Comparison of ENCODE assay signal across 8 mouse cellular contexts in genomic region chr11:75459751-75460102, GRCm38 (mm10). TPM values are rescaled to one million over a fixed set of nuclear protein-coding genes. Genes with fewer than 3 reads are reported as not detected.
A peak's percentile ranks its signal among the peaks of the same experiment; 100 is the strongest.
DNase-seq lines count a peak whose midpoint lies in the region; ATAC-seq and TF ChIP-seq lines count a peak whose summit lies in the region.

No protein-coding gene starts in this region.

- no peaks in the 10 kb centered on the region for H3K9me3 ChIP-seq in heart, embryonic 15.5 days (replicated peaks)
- no peaks in the 10 kb centered on the region for H3K9me3 ChIP-seq in G1E (replicated peaks)
- H3K9me3 ChIP-seq in hindbrain, embryonic 12.5 days (replicated peaks): no peaks in the 10 kb centered on the region
- H3K9me3 ChIP-seq in midbrain, embryonic 10.5 days (replicated peaks): no peaks in the 10 kb centered on the region

- peaks cover 3% of the 10 kb centered on the region for H3K36me3 ChIP-seq in heart, embryonic 15.5 days
- H3K36me3 ChIP-seq in G1E (replicated peaks): peaks cover 10% of the 10 kb centered on the region
- peaks cover 3% of the 10 kb centered on the region; the same call in 1 of the 2 replicates for H3K36me3 ChIP-seq in hindbrain, embryonic 12.5 days
- H3K36me3 ChIP-seq in midbrain, embryonic 10.5 days: peaks cover 2% of the 10 kb centered on the region; the same call in 1 of the 2 replicates

- 17% methylated on average over 5 of the region's 5 CpGs for WGBS in heart, embryonic 15.5 days
- WGBS in hindbrain, embryonic 12.5 days: 28% methylated on average over 5 of the region's 5 CpGs
- WGBS in midbrain, embryonic 10.5 days: 33% methylated on average over 5 of the region's 5 CpGs

- DNase-seq in heart, postnatal 14 days: no peak
- DNase-seq in G1E (ENCODE audit: low spot score): no peak
- DNase-seq in midbrain, embryonic 10.5 days (ENCODE audit: low spot score): no peak
- DNase-seq in left cerebral cortex, postnatal 36 days (ENCODE audit: low spot score in 2 of 2): no peak
- no peak for DNase-seq in right cerebral cortex, postnatal 25 days
- no peak for DNase-seq in spleen, postnatal 14 days (ENCODE audit: low spot score in 2 of 2)

- H3K4me3 ChIP-seq in heart, embryonic 15.5 days: peak overlapping the region; percentile 80
- peak overlapping the region; percentile 80; the same call in 1 of the 2 replicates for H3K4me3 ChIP-seq in G1E (ENCODE audit: low read depth, low read length)
- no peak overlapping the region for H3K4me3 ChIP-seq in hindbrain, embryonic 12.5 days
- peak overlapping the region; percentile 76 for H3K4me3 ChIP-seq in midbrain, embryonic 10.5 days

- peak overlapping the region; percentile 82 for H3K4me2 ChIP-seq in heart, embryonic 15.5 days
- H3K4me2 ChIP-seq in hindbrain, embryonic 12.5 days (replicated peaks): peak overlapping the region; percentile 98

- intact Hi-C loops in heart, postnatal 14 days (cut with DNase I): no loop called here
- intact Hi-C loops in left cerebral cortex, postnatal 36 days (cut with DNase I): loop anchor here (5.0 kb wide), 2 partner anchors 112 to 267 kb away; partner anchors contain the start of genes Dph1, Rpa1, Rtn4rl1 and Smyd4

- no peak for ATAC-seq in heart, embryonic 15.5 days (replicated peaks; ENCODE audit: insufficient number of reproducible peaks, insufficient read depth, low FRiP score, low read depth)
- ATAC-seq in G1E (ENCODE audit: extremely low read depth, insufficient number of reproducible peaks, low FRiP score, poor library complexity, severe bottlenecking): no peak
- no peak for ATAC-seq in hindbrain, embryonic 12.5 days (ENCODE audit: low FRiP score)

- H3K27ac ChIP-seq in heart, embryonic 15.5 days: peak overlapping the region; percentile 96
- H3K27ac ChIP-seq in hindbrain, embryonic 12.5 days: peak overlapping the region; percentile 81
- H3K27ac ChIP-seq in midbrain, embryonic 10.5 days (replicated peaks): peak overlapping the region; percentile 90

- TF ChIP-seq CTCF in G1E (IDR thresholded peaks at IDR 0.05; ENCODE audit: low read depth, low read length): no peak

- no peaks in the 10 kb centered on the region for H3K27me3 ChIP-seq in heart, embryonic 15.5 days
- H3K27me3 ChIP-seq in G1E (ENCODE audit: insufficient read depth, low read length): no peaks in the 10 kb centered on the region
- H3K27me3 ChIP-seq in hindbrain, embryonic 12.5 days: no peaks in the 10 kb centered on the region
- H3K27me3 ChIP-seq in midbrain, embryonic 10.5 days (ENCODE audit: low read depth, poor library complexity, severe bottlenecking): peaks cover 10% of the 10 kb centered on the region; the same call in 1 of the 2 replicates

- peaks cover 42% of the 10 kb centered on the region for H3K4me1 ChIP-seq in heart, embryonic 15.5 days (replicated peaks)
- peaks cover 85% of the 10 kb centered on the region for H3K4me1 ChIP-seq in G1E (ENCODE audit: insufficient read depth, low read depth, low read length)
- H3K4me1 ChIP-seq in hindbrain, embryonic 12.5 days: peaks cover 37% of the 10 kb centered on the region
- H3K4me1 ChIP-seq in midbrain, embryonic 10.5 days: peaks cover 50% of the 10 kb centered on the region

- H3K9ac ChIP-seq in heart, embryonic 15.5 days: no peak overlapping the region
- H3K9ac ChIP-seq in hindbrain, embryonic 12.5 days: no peak overlapping the region

RNA-seq across cellular contexts. Expression of gene Tlcd2, which starts 1.8 kb away (rescaled TPM):
- polyA plus RNA-seq in heart, embryonic 15.5 days (2015; fragmentation: Nextera tagmentation; extraction: Ambion mirVana): 7.9 and 13.4 TPM in 2 replicates
- total RNA-seq in heart, postnatal 14 days (2021): 10 to 100 TPM; 11.8 to 11.9 TPM
- total RNA-seq in G1E (2014; fragmentation: Nextera tagmentation) (1.7 TPM in 1 of 2 replicates, not detected in the other), G1E (2017) (0.58 and 1.8 TPM in 2 replicates)
- not detected in 2 replicates for polyA plus RNA-seq in G1E (2012)
- polyA plus RNA-seq in hindbrain, embryonic 12.5 days (2016; fragmentation: Nextera tagmentation; extraction: Ambion mirVana): 11.6 and 13.0 TPM in 2 replicates
- polyA plus RNA-seq in midbrain, embryonic 10.5 days (2016; fragmentation: Nextera tagmentation; extraction: Ambion mirVana): 10.2 and 10.6 TPM in 2 replicates
- under 1 TPM in 1 of 2 experiments, not detected in 1; 0.47 TPM for total RNA-seq in left cerebral cortex, postnatal 36 days (2021)

RNA-seq across cellular contexts. Expression of gene Wdr81, which starts 5.2 kb away (rescaled TPM):
- 3.1 and 4.5 TPM in 2 replicates for polyA plus RNA-seq in heart, embryonic 15.5 days (2015; fragmentation: Nextera tagmentation; extraction: Ambion mirVana)
- 10 to 100 TPM in 1 of 2 experiments, 1 to 10 TPM in 1; 9.2 to 10.3 TPM for total RNA-seq in heart, postnatal 14 days (2021)
- total RNA-seq in G1E (2014; fragmentation: Nextera tagmentation) (6.3 and 12.3 TPM in 2 replicates), G1E (2017) (15.0 and 17.4 TPM in 2 replicates)
- polyA plus RNA-seq in G1E (2012): 18.7 and 20.5 TPM in 2 replicates
- polyA plus RNA-seq in hindbrain, embryonic 12.5 days (2016; fragmentation: Nextera tagmentation; extraction: Ambion mirVana): 9.3 and 9.6 TPM in 2 replicates
- 5.7 and 7.5 TPM in 2 replicates for polyA plus RNA-seq in midbrain, embryonic 10.5 days (2016; fragmentation: Nextera tagmentation; extraction: Ambion mirVana)
- 10 to 100 TPM; 20.1 to 20.4 TPM for total RNA-seq in left cerebral cortex, postnatal 36 days (2021)

RNA-seq across cellular contexts. Expression of gene Serpinf2, which starts 20.3 kb away (rescaled TPM):
- polyA plus RNA-seq in heart, embryonic 15.5 days (2015; fragmentation: Nextera tagmentation; extraction: Ambion mirVana): 0.35 and 4.3 TPM in 2 replicates
- not detected for total RNA-seq in heart, postnatal 14 days (2021)
- total RNA-seq in G1E (2014; fragmentation: Nextera tagmentation): not detected in 2 replicates
- 0.33 and 0.41 TPM in 2 replicates for total RNA-seq in G1E (2017)
- 0.03 TPM in 1 of 2 replicates, not detected in the other for polyA plus RNA-seq in G1E (2012)
- polyA plus RNA-seq in hindbrain, embryonic 12.5 days (2016; fragmentation: Nextera tagmentation; extraction: Ambion mirVana): not detected in 2 replicates
- not detected in 2 replicates for polyA plus RNA-seq in midbrain, embryonic 10.5 days (2016; fragmentation: Nextera tagmentation; extraction: Ambion mirVana)
- total RNA-seq in left cerebral cortex, postnatal 36 days (2021): under 1 TPM in 1 of 2 experiments, not detected in 1; 0.22 TPM

RNA-seq across cellular contexts. Expression of gene Prpf8, which starts 26.9 kb away (rescaled TPM):
- 24.8 and 37.1 TPM in 2 replicates for polyA plus RNA-seq in heart, embryonic 15.5 days (2015; fragmentation: Nextera tagmentation; extraction: Ambion mirVana)
- total RNA-seq in heart, postnatal 14 days (2021): 10 to 100 TPM; 84.8 to 93.3 TPM
- 537 and 539 TPM in 2 replicates for total RNA-seq in G1E (2014; fragmentation: Nextera tagmentation)
- 147 and 150 TPM in 2 replicates for total RNA-seq in G1E (2017)
- 55.3 and 90.1 TPM in 2 replicates for polyA plus RNA-seq in G1E (2012)
- polyA plus RNA-seq in hindbrain, embryonic 12.5 days (2016; fragmentation: Nextera tagmentation; extraction: Ambion mirVana): 68.9 and 74.2 TPM in 2 replicates
- polyA plus RNA-seq in midbrain, embryonic 10.5 days (2016; fragmentation: Nextera tagmentation; extraction: Ambion mirVana): 67.3 and 72.2 TPM in 2 replicates
- total RNA-seq in left cerebral cortex, postnatal 36 days (2021): 100 to 1,000 TPM; 127 to 138 TPM

RNA-seq across cellular contexts. Expression of gene Serpinf1, which starts 37.2 kb away (rescaled TPM):
- polyA plus RNA-seq in heart, embryonic 15.5 days (2015; fragmentation: Nextera tagmentation; extraction: Ambion mirVana): 34.7 and 54.2 TPM in 2 replicates
- total RNA-seq in heart, postnatal 14 days (2021): 10 to 100 TPM; 24.8 to 31.9 TPM
- total RNA-seq in G1E (2014; fragmentation: Nextera tagmentation) (not detected in 2 replicates), G1E (2017) (0.38 TPM in 1 of 2 replicates, not detected in the other)
- not detected in 2 replicates for polyA plus RNA-seq in G1E (2012)
- 111 and 121 TPM in 2 replicates for polyA plus RNA-seq in hindbrain, embryonic 12.5 days (2016; fragmentation: Nextera tagmentation; extraction: Ambion mirVana)
- 69.6 and 70.2 TPM in 2 replicates for polyA plus RNA-seq in midbrain, embryonic 10.5 days (2016; fragmentation: Nextera tagmentation; extraction: Ambion mirVana)
- 10 to 100 TPM; 13.9 to 18.7 TPM for total RNA-seq in left cerebral cortex, postnatal 36 days (2021)
